ENCODE assay signal across 22 mouse cellular contexts in genomic region chr6:39036204-39036603, GRCm38 (mm10).
DNase-seq lines count a peak whose midpoint lies in the region; ATAC-seq and TF ChIP-seq lines count a peak whose summit lies in the region.
"Had no signal": no experiment of that assay in that cellular context is flagged by ENCODE, and none has a peak within 500 bp of the region (broad histone marks: within the 10 kb centered on the region; RNA-seq: fewer than 3 reads in every experiment).

No protein-coding gene starts in this region.

- H3K36me3 ChIP-seq in kidney, embryonic 15.5 days = no peaks in the 10 kb centered on the region
- no peaks in the 10 kb centered on the region for H3K36me3 ChIP-seq in midbrain, embryonic 11.5 days (ENCODE audit: control insufficient read depth, insufficient read depth, low read length)
- H3K36me3 ChIP-seq in midbrain, postnatal 0 days (ENCODE audit: insufficient read depth, low read length) = no peaks in the 10 kb centered on the region
- H3K36me3 ChIP-seq: embryonic facial prominence, embryonic 15.5 days; forebrain, embryonic 10.5 days; G1E; heart, embryonic 12.5 days; hindbrain, embryonic 10.5 days had no signal

- H3K27me3 ChIP-seq in kidney, embryonic 15.5 days = no peaks in the 10 kb centered on the region
- H3K27me3 ChIP-seq in midbrain, embryonic 11.5 days (ENCODE audit: control insufficient read depth, insufficient read depth, low read length) = no peaks in the 10 kb centered on the region
- H3K27me3 ChIP-seq in midbrain, postnatal 0 days (ENCODE audit: insufficient read depth, low read length) = no peaks in the 10 kb centered on the region
- H3K27me3 ChIP-seq: embryonic facial prominence, embryonic 15.5 days; heart, embryonic 12.5 days had no signal

- peak; percentile 53 to 83 for DNase-seq in adrenal gland, adult (ENCODE audit: inconsistent age in 2 of 2, low spot score in 1 of 2)
- no peak for DNase-seq in adrenal gland, postnatal 25 days
- peak; percentile 53 for DNase-seq in kidney, adult 9 months
- DNase-seq in midbrain, embryonic 11.5 days (ENCODE audit: low spot score, missing footprints) = peak; percentile 57
- no peak for DNase-seq in midbrain, postnatal 0 days (ENCODE audit: low spot score)
- DNase-seq in Muller cell, postnatal 12 days (ENCODE audit: inconsistent ontology term) = no peak
- DNase-seq: B cell, adult 2 months; cerebellum, adult 11 months; cerebellum, adult 8-10 months; embryo, embryonic 11 days; gastrocnemius, adult 2 months; gastrocnemius, postnatal 25 days had no signal

- H3K9ac ChIP-seq in kidney, embryonic 15.5 days = no peak overlapping the region
- no peak overlapping the region for H3K9ac ChIP-seq in midbrain, embryonic 11.5 days (ENCODE audit: low read length)
- H3K9ac ChIP-seq in midbrain, postnatal 0 days (replicated peaks; ENCODE audit: low read length, poor library complexity, severe bottlenecking) = no peak overlapping the region
- H3K9ac ChIP-seq: embryonic facial prominence, embryonic 15.5 days; heart, embryonic 12.5 days; hindbrain, embryonic 14.5 days had no signal

- no peaks in the 10 kb centered on the region for H3K9me3 ChIP-seq in kidney, embryonic 15.5 days (replicated peaks)
- H3K9me3 ChIP-seq in midbrain, embryonic 11.5 days (ENCODE audit: control insufficient read depth, low read length) = no peaks in the 10 kb centered on the region
- no peaks in the 10 kb centered on the region for H3K9me3 ChIP-seq in midbrain, postnatal 0 days (ENCODE audit: low read length)
- H3K9me3 ChIP-seq: embryonic facial prominence, embryonic 15.5 days; forebrain, embryonic 10.5 days; G1E; heart, embryonic 12.5 days; hindbrain, embryonic 10.5 days had no signal

- 72% methylated on average over 4 of the region's 4 CpGs for WGBS in kidney, embryonic 15.5 days
- WGBS in midbrain, embryonic 11.5 days = 88% methylated on average over 4 of the region's 4 CpGs
- 81% methylated on average over 4 of the region's 4 CpGs for WGBS in midbrain, postnatal 0 days

- ATAC-seq in kidney, embryonic 15.5 days (replicated peaks; ENCODE audit: low FRiP score) = no peak
- ATAC-seq in midbrain, embryonic 11.5 days (ENCODE audit: low FRiP score) = no peak
- no peak for ATAC-seq in midbrain, postnatal 0 days (ENCODE audit: low FRiP score)
- ATAC-seq: CD4-positive, CD25-positive, alpha-beta regulatory T cell, adult 4 months; forebrain, embryonic 14.5 days had no signal

- H3K27ac ChIP-seq in kidney, embryonic 15.5 days = no peak overlapping the region
- H3K27ac ChIP-seq in midbrain, embryonic 11.5 days (ENCODE audit: low read depth, low read length) = no peak overlapping the region
- no peak overlapping the region for H3K27ac ChIP-seq in midbrain, postnatal 0 days (ENCODE audit: low read depth, low read length)
- H3K27ac ChIP-seq: embryonic facial prominence, embryonic 15.5 days; hindbrain, embryonic 10.5 days; hindbrain, embryonic 14.5 days had no signal

- H3K4me3 ChIP-seq in kidney, embryonic 15.5 days (replicated peaks) = no peak overlapping the region
- H3K4me3 ChIP-seq in midbrain, embryonic 11.5 days (ENCODE audit: low read depth, low read length) = no peak overlapping the region
- H3K4me3 ChIP-seq in midbrain, postnatal 0 days (ENCODE audit: low read depth, low read length) = no peak overlapping the region
- H3K4me3 ChIP-seq: embryonic facial prominence, embryonic 15.5 days; erythroblast, embryonic 14.5 days; forebrain, embryonic 10.5 days; gastrocnemius, adult 2 months; heart, embryonic 12.5 days; hindbrain, embryonic 10.5 days had no signal

- TF ChIP-seq CTCF in midbrain, postnatal 0 days (IDR thresholded peaks at IDR 0.05) = no peak

- H3K4me2 ChIP-seq in kidney, embryonic 15.5 days = no peak overlapping the region
- no peak overlapping the region for H3K4me2 ChIP-seq in midbrain, embryonic 11.5 days
- H3K4me2 ChIP-seq in midbrain, postnatal 0 days (ENCODE audit: low read depth, low read length, poor library complexity, severe bottlenecking) = no peak overlapping the region
- H3K4me2 ChIP-seq: embryonic facial prominence, embryonic 15.5 days; heart, embryonic 12.5 days; hindbrain, embryonic 14.5 days had no signal

- H3K4me1 ChIP-seq in kidney, embryonic 15.5 days = peaks cover 27% of the 10 kb centered on the region
- H3K4me1 ChIP-seq in midbrain, embryonic 11.5 days (ENCODE audit: control insufficient read depth, insufficient read depth, low read length) = no peaks in the 10 kb centered on the region; the same call in 1 of the 2 replicates
- H3K4me1 ChIP-seq in midbrain, postnatal 0 days (ENCODE audit: insufficient read depth, low read length) = peaks cover 4% of the 10 kb centered on the region; the same call in 1 of the 2 replicates
- H3K4me1 ChIP-seq: embryonic facial prominence, embryonic 15.5 days; heart, embryonic 12.5 days had no signal

Comparison
In these comparisons a context has a peak if more than half of its experiments do, and no peak if none do; other contexts are left out.
1. DNase-seq: peak in adrenal gland, adult (2 of 2), kidney, adult 9 months (single experiment) and midbrain, embryonic 11.5 days (single experiment); none in adrenal gland, postnatal 25 days (single experiment), midbrain, postnatal 0 days (single experiment) and Muller cell, postnatal 12 days (single experiment).